Mouse (Mus musculus) ES-Bruce4 (cell line): ENCODE measurements around the gene Prkg1.

Experiments
- CTCF ChIP-seq: IDR thresholded peaks from one replicate; pipeline ENCODE4 v1.8.1; 2011; ENCODE audit warnings: low read depth, low read length
- EP300 ChIP-seq: IDR thresholded peaks from 2 replicates; pipeline ENCODE4 v1.6.1; 2011; ENCODE audit warnings: low read depth, low read length; ENCODE audit not compliant: insufficient read depth
- POLR2A ChIP-seq: IDR thresholded peaks from one replicate; pipeline ENCODE4 v1.8.1; 2011; ENCODE audit warnings: low read length; ENCODE audit not compliant: insufficient read depth

GRCm38 (mm10) chr19:31710336-31710735 lies 54.5 kb downstream of the Prkg1 start:
- TF ChIP-seq CTCF, result no peak
- no peak for TF ChIP-seq POLR2A
- no peak for TF ChIP-seq EP300
